Mouse (Mus musculus): ENCODE measurements at regions not wholly inside any gene's neighbourhood (a gene's known extent, or its start where the extent isn't known, plus 50 kb on each side); places are given as distances from the start of the nearest gene placed in this dataset.

- WGBS = 33% methylated on average over 5 of the region's 5 CpGs
- H3K27ac ChIP-seq = peak overlapping the region; percentile 58; the same call in 1 of the 2 replicates
- H3K9me3 ChIP-seq (ENCODE audit: control insufficient read depth, low read length) = no peaks in the 10 kb centered on the region
- H3K4me2 ChIP-seq (replicated peaks) = no peak overlapping the region
- H3K27me3 ChIP-seq (ENCODE audit: control insufficient read depth, insufficient read depth, low read length) = no peaks in the 10 kb centered on the region
- no peak overlapping the region for H3K4me3 ChIP-seq (replicated peaks; ENCODE audit: low read length)
- peak; percentile 57; the same call in 1 of the 2 replicates for ATAC-seq (ENCODE audit: low FRiP score)
- H3K4me1 ChIP-seq (replicated peaks; ENCODE audit: control insufficient read depth, insufficient read depth, low read length) = peaks cover 5% of the 10 kb centered on the region
- DNase-seq (ENCODE audit: low spot score) = no peak
- H3K36me3 ChIP-seq (replicated peaks; ENCODE audit: control insufficient read depth, insufficient read depth) = no peaks in the 10 kb centered on the region
- no peak overlapping the region for H3K9ac ChIP-seq
These were observed 602.9 kb upstream of the Fam92a start for GRCm38 (mm10) chr4:12774671-12775070.

GRCm38 (mm10) chr4:12773201-12773600 lies 601.4 kb upstream of the Fam92a start:
- H3K4me2 ChIP-seq (replicated peaks) = no peak overlapping the region
- no peaks in the 10 kb centered on the region for H3K9me3 ChIP-seq (ENCODE audit: control insufficient read depth, low read length)
- DNase-seq (ENCODE audit: low spot score) (no peak), ATAC-seq (ENCODE audit: low FRiP score) (no peak)
- no peaks in the 10 kb centered on the region for H3K36me3 ChIP-seq (replicated peaks; ENCODE audit: control insufficient read depth, insufficient read depth)
- H3K9ac ChIP-seq = no peak overlapping the region
- H3K4me3 ChIP-seq (replicated peaks; ENCODE audit: low read length) = no peak overlapping the region
- no peaks in the 10 kb centered on the region for H3K27me3 ChIP-seq (ENCODE audit: control insufficient read depth, insufficient read depth, low read length)
- H3K4me1 ChIP-seq (replicated peaks; ENCODE audit: control insufficient read depth, insufficient read depth, low read length) = peaks cover 5% of the 10 kb centered on the region
- H3K27ac ChIP-seq = no peak overlapping the region
- 52% methylated on average over 7 of the region's 7 CpGs for WGBS

DNA sequence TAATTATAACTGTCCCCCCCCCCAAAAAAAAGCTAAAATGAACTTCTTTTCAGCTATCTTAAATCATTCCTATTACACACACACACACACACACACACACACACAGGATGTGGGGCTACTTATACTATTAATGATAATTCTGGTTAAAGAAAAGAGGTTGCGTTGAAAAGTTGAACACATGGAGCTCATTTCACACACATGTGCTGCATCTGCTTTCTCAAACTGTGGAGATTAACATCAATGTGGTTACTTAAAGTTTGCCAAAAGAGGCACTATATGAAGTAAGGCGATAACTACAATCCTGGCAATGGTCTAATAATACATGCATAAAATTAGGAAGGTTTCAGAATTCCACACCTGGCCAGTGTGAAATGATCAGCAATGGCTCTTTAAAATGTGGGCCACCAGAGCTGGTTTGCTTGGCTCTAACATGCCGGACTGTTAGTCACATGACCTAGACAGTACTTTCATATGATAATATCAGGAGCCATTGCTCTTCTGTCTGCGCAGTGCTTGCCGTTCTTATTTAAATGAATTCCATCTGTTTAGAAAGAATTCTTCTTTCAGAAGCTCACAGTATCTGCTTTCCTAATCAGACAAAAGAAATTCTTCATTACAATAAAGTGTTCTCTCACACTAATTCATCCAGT lies 598.4 kb upstream of the Fam92a start:
- no peaks in the 10 kb centered on the region for H3K36me3 ChIP-seq (replicated peaks; ENCODE audit: control insufficient read depth, insufficient read depth)
- 43% methylated on average over 5 of the region's 5 CpGs for WGBS
- H3K9me3 ChIP-seq (ENCODE audit: control insufficient read depth, low read length) = no peaks in the 10 kb centered on the region
- DNase-seq (ENCODE audit: low spot score) = no peak
- H3K4me2 ChIP-seq (replicated peaks) = no peak overlapping the region
- no peak overlapping the region for H3K27ac ChIP-seq
- H3K9ac ChIP-seq = no peak overlapping the region
- no peak for ATAC-seq (ENCODE audit: low FRiP score)
- no peak overlapping the region for H3K4me3 ChIP-seq (replicated peaks; ENCODE audit: low read length)
- no peaks in the 10 kb centered on the region for H3K27me3 ChIP-seq (ENCODE audit: control insufficient read depth, insufficient read depth, low read length)
- H3K4me1 ChIP-seq (replicated peaks; ENCODE audit: control insufficient read depth, insufficient read depth, low read length) = no peaks in the 10 kb centered on the region; the same call in none of the 2 replicates

- Histone ChIP-seq H3K9me3 (ENCODE audit: control insufficient read depth, low read length) (no peaks in the 10 kb centered on the region), H3K9ac (no peak overlapping the region), H3K4me3 (replicated peaks; ENCODE audit: low read length) (no peak overlapping the region), H3K4me2 (replicated peaks) (no peak overlapping the region), H3K36me3 (replicated peaks; ENCODE audit: control insufficient read depth, insufficient read depth) (no peaks in the 10 kb centered on the region), H3K27ac (no peak overlapping the region), H3K4me1 (replicated peaks; ENCODE audit: control insufficient read depth, insufficient read depth, low read length) (no peaks in the 10 kb centered on the region; the same call in 1 of the 2 replicates), H3K27me3 (ENCODE audit: control insufficient read depth, insufficient read depth, low read length) (no peaks in the 10 kb centered on the region)
- ATAC-seq (ENCODE audit: low FRiP score) (no peak), DNase-seq (ENCODE audit: low spot score) (no peak)
These were observed 597.3 kb upstream of the Fam92a start for GRCm38 (mm10) chr4:12769092-12769491.

DNA sequence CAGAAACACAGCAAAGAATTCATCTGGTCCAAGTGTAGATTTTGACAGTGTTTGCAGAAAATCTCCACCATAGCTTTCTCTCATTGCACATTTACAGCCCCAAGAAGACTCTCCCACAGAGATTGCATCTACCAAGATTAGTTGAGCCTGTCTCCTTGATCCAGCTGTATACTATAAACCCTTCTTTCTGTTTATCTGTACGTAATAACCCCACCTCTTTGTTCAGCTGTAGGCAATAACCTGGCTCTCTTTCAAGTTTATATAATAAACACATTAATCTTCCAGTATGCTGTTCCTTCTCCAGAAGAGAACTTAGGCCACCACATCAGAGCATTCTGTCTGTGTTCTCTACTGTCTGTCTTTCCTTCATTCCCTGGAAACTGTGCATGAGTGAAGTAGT lies 594.9 kb upstream of the Fam92a start:
- Histone ChIP-seq H3K4me1 (replicated peaks; ENCODE audit: control insufficient read depth, insufficient read depth, low read length) (no peaks in the 10 kb centered on the region), H3K4me3 (replicated peaks; ENCODE audit: low read length) (no peak overlapping the region), H3K9ac (no peak overlapping the region), H3K36me3 (replicated peaks; ENCODE audit: control insufficient read depth, insufficient read depth) (no peaks in the 10 kb centered on the region), H3K9me3 (ENCODE audit: control insufficient read depth, low read length) (no peaks in the 10 kb centered on the region), H3K27ac (no peak overlapping the region), H3K4me2 (replicated peaks) (no peak overlapping the region), H3K27me3 (ENCODE audit: control insufficient read depth, insufficient read depth, low read length) (no peaks in the 10 kb centered on the region)
- DNase-seq (ENCODE audit: low spot score) (no peak), ATAC-seq (ENCODE audit: low FRiP score) (no peak)
- 79% methylated on average over 1 of the region's 1 CpGs for WGBS

- Histone ChIP-seq H3K27me3 (ENCODE audit: control insufficient read depth, insufficient read depth, low read length) (no peaks in the 10 kb centered on the region), H3K9ac (no peak overlapping the region), H3K4me3 (replicated peaks; ENCODE audit: low read length) (no peak overlapping the region), H3K4me1 (replicated peaks; ENCODE audit: control insufficient read depth, insufficient read depth, low read length) (no peaks in the 10 kb centered on the region), H3K9me3 (ENCODE audit: control insufficient read depth, low read length) (no peaks in the 10 kb centered on the region), H3K36me3 (replicated peaks; ENCODE audit: control insufficient read depth, insufficient read depth) (no peaks in the 10 kb centered on the region), H3K27ac (no peak overlapping the region), H3K4me2 (replicated peaks) (no peak overlapping the region)
- 78% methylated on average over 2 of the region's 2 CpGs for WGBS
- DNase-seq (ENCODE audit: low spot score) (no peak), ATAC-seq (ENCODE audit: low FRiP score) (no peak)
These were observed 579.0 kb upstream of the Fam92a start for GRCm38 (mm10) chr4:12750817-12751216.

DNA sequence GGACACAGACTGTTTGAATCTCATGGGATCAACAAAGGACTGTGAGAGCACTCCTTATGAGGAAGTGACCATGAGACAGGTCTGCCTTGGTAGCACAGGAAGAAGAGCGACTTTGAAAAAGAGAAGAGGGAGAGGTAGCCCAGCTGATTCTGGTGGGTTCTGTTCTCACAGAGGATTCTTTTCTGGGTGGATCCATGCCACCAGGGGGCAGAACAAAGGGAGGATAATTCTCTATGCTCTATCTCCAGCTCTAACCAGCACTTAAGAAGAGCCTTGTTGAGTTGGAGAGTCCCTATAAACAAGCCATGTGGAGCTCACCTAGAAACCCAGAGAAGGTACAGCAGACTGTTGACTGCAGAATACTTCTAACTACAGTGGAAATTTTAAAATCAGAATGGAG lies 578.1 kb upstream of the Fam92a start:
- H3K36me3 ChIP-seq (replicated peaks; ENCODE audit: control insufficient read depth, insufficient read depth) = no peaks in the 10 kb centered on the region
- H3K9ac ChIP-seq = no peak overlapping the region
- no peak overlapping the region for H3K27ac ChIP-seq
- ATAC-seq (ENCODE audit: low FRiP score) (no peak), DNase-seq (ENCODE audit: low spot score) (no peak)
- no peaks in the 10 kb centered on the region for H3K4me1 ChIP-seq (replicated peaks; ENCODE audit: control insufficient read depth, insufficient read depth, low read length)
- no peak overlapping the region for H3K4me2 ChIP-seq (replicated peaks)
- WGBS = 88% methylated on average over 1 of the region's 1 CpGs
- no peaks in the 10 kb centered on the region for H3K9me3 ChIP-seq (ENCODE audit: control insufficient read depth, low read length)
- H3K4me3 ChIP-seq (replicated peaks; ENCODE audit: low read length) = no peak overlapping the region
- H3K27me3 ChIP-seq (ENCODE audit: control insufficient read depth, insufficient read depth, low read length) = no peaks in the 10 kb centered on the region

GRCm38 (mm10) chr4:12743714-12744327 lies 572.0 kb upstream of the Fam92a start:
- Histone ChIP-seq H3K9ac (no peak overlapping the region), H3K9me3 (ENCODE audit: control insufficient read depth, low read length) (no peaks in the 10 kb centered on the region), H3K36me3 (replicated peaks; ENCODE audit: control insufficient read depth, insufficient read depth) (no peaks in the 10 kb centered on the region), H3K27me3 (ENCODE audit: control insufficient read depth, insufficient read depth, low read length) (no peaks in the 10 kb centered on the region), H3K4me3 (replicated peaks; ENCODE audit: low read length) (no peak overlapping the region), H3K27ac (no peak overlapping the region), H3K4me2 (replicated peaks) (no peak overlapping the region), H3K4me1 (replicated peaks; ENCODE audit: control insufficient read depth, insufficient read depth, low read length) (no peaks in the 10 kb centered on the region)
- WGBS = 64% methylated on average over 5 of the region's 5 CpGs
- DNase-seq (ENCODE audit: low spot score) (no peak), ATAC-seq (ENCODE audit: low FRiP score) (no peak)

DNA sequence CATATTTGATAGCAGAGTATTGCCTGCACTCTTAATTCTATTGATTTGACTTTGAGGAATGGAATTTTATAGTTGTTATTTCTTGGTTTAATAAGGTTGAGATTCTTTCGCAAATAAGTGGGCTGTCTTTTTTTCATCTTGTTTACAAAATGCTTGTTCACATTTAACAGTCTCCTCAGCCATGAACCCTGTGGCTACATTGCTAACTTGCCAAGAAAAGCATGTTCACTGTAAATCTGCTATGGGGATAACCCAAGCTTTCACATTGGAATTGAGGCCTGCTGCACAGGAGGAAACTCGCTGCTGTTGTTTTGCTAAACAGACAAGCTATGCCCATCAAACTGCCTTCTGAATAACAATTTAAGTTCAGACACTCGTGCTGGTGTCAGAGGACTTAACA lies 564.6 kb upstream of the Fam92a start:
- WGBS = 73% methylated on average over 3 of the region's 3 CpGs
- Histone ChIP-seq H3K27me3 (ENCODE audit: control insufficient read depth, insufficient read depth, low read length) (no peaks in the 10 kb centered on the region), H3K36me3 (replicated peaks; ENCODE audit: control insufficient read depth, insufficient read depth) (no peaks in the 10 kb centered on the region), H3K4me2 (replicated peaks) (no peak overlapping the region), H3K9me3 (ENCODE audit: control insufficient read depth, low read length) (no peaks in the 10 kb centered on the region), H3K9ac (no peak overlapping the region), H3K4me3 (replicated peaks; ENCODE audit: low read length) (no peak overlapping the region), H3K27ac (no peak overlapping the region), H3K4me1 (replicated peaks; ENCODE audit: control insufficient read depth, insufficient read depth, low read length) (no peaks in the 10 kb centered on the region)
- no peak for ATAC-seq (ENCODE audit: low FRiP score)
- no peak for DNase-seq (ENCODE audit: low spot score)

- no peak overlapping the region for H3K27ac ChIP-seq
- H3K27me3 ChIP-seq (ENCODE audit: control insufficient read depth, insufficient read depth, low read length) = no peaks in the 10 kb centered on the region
- no peaks in the 10 kb centered on the region for H3K36me3 ChIP-seq (replicated peaks; ENCODE audit: control insufficient read depth, insufficient read depth)
- 78% methylated on average over 1 of the region's 1 CpGs for WGBS
- H3K4me2 ChIP-seq (replicated peaks) = no peak overlapping the region
- H3K9ac ChIP-seq = no peak overlapping the region
- DNase-seq (ENCODE audit: low spot score) (no peak), ATAC-seq (ENCODE audit: low FRiP score) (no peak)
- no peaks in the 10 kb centered on the region for H3K4me1 ChIP-seq (replicated peaks; ENCODE audit: control insufficient read depth, insufficient read depth, low read length)
- no peak overlapping the region for H3K4me3 ChIP-seq (replicated peaks; ENCODE audit: low read length)
- H3K9me3 ChIP-seq (ENCODE audit: control insufficient read depth, low read length) = no peaks in the 10 kb centered on the region
These were observed 528.4 kb upstream of the Fam92a start for GRCm38 (mm10) chr4:12700189-12700588.
